Mouse (Mus musculus): ENCODE results near the gene Hnf1b.

DNA sequence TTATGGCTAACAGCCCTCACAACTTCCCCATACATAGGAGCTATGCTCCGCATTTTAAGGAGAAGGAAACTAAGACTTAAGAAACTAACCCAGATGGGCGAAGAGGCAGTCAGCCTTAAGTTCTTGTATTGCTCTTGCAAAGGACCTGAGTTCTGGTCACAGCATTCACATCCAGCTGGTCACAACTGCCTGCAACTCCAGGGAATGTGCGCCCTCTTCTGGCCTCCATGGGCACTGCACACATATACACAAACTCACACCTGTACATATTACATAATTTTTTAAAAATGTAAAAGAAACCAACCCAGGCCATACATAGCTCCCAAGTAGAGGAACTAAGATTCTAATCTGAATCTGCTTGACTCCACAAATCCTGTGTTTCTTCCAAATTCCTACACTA lies 77.2 kb downstream of the Hnf1b start:
- TF ChIP-seq CTCF (IDR thresholded peaks at IDR 0.05; ENCODE audit: insufficient read depth, low read length) (peak; percentile 66), POLR2A (IDR thresholded peaks at IDR 0.05; ENCODE audit: borderline replicate concordance, extremely low read depth, low read depth, low read length) (no peak)

Measured in lung, adult 2 months (tissue).